In the genomic region with DNA sequence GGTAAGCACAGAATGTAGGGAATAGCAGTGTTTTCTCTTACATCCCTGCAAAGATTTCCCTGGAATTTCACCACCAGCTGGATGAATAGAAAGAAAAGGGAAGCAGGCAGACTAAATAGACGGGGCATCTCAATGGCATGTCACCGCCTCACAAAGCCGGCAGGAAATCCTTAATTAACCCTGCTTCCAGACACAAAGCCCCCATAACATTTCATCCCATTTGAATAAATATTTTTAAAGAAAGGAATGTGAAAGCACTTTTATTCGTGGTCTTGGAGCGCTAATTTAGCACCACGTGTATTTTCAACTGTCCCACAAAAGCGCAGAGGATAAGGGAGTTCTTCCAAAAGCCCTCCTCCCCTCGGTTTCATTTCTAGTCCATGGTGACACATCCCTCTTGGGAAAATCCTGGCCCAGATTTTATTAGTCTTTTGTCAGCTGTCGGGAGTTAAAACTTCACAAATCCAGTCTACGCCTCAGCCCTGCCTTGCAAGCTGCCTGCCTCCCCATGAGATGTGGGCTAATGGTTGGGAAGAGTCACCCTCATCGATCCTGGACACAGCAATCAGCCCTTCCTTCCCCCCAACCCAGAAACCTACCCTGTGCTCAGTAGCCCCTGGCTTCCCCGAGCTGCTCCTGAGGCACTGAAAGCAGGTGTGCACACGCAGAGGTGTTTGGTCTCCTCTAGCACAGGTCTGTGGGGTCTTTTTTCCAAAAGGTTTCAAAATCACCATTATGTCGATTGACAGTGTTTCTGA, we compare ENCODE assay signal across 9 mouse cellular contexts. TPM values are rescaled to one million over a fixed set of nuclear protein-coding genes. Genes with fewer than 3 reads are reported as not detected.
DNase-seq lines count a peak whose midpoint lies in the region; ATAC-seq and TF ChIP-seq lines count a peak whose summit lies in the region.
"Had no signal": no experiment of that assay in that cellular context is flagged by ENCODE, and none has a peak within 500 bp of the region (broad histone marks: within the 10 kb centered on the region; RNA-seq: fewer than 3 reads in every experiment).

No protein-coding gene starts in this region.

- H3K9ac ChIP-seq in ES-E14 (ENCODE audit: insufficient read depth, low read depth, low read length, poor library complexity, severe bottlenecking): no peak overlapping the region
- H3K9ac ChIP-seq in forebrain, embryonic 16.5 days (replicated peaks; ENCODE audit: low read depth, low read length): peak overlapping the region; percentile 36; the same call in 1 of the 2 replicates
- no peak overlapping the region for H3K9ac ChIP-seq in limb, embryonic 12.5 days (replicated peaks)

- peak; percentile 68 for ATAC-seq in forebrain, embryonic 16.5 days
- no peak for ATAC-seq in limb, embryonic 12.5 days (ENCODE audit: insufficient number of reproducible peaks, insufficient read depth, low FRiP score, low TSS enrichment, low read depth)

- WGBS in forebrain, embryonic 16.5 days: 5% methylated on average over 14 of the region's 14 CpGs
- WGBS in limb, embryonic 12.5 days: 31% methylated on average over 14 of the region's 14 CpGs
- 33% methylated on average over 14 of the region's 14 CpGs for WGBS in cerebellum, adult 2 months

- no peak overlapping the region for H3K27ac ChIP-seq in ES-E14 (ENCODE audit: insufficient read depth, low read depth, low read length, poor library complexity, severe bottlenecking)
- peak overlapping the region; percentile 58 for H3K27ac ChIP-seq in forebrain, embryonic 16.5 days (ENCODE audit: low read length)
- peak overlapping the region; percentile 68 for H3K27ac ChIP-seq in limb, embryonic 12.5 days
- H3K27ac ChIP-seq in cerebellum, adult 2 months (ENCODE audit: insufficient read depth, low read length): no peak overlapping the region

- peak overlapping the region; percentile 28 for H3K4me2 ChIP-seq in forebrain, embryonic 16.5 days (ENCODE audit: low read length)
- no peak overlapping the region for H3K4me2 ChIP-seq in limb, embryonic 12.5 days

- in situ Hi-C loops in ES-E14 (cut with MboI; ENCODE audit: low sequenced_read_pairs in 2 of 2, unreplicated experiment in 2 of 2): no loop called here

- peaks cover 28% of the 10 kb centered on the region for H3K27me3 ChIP-seq in forebrain, embryonic 16.5 days (replicated peaks; ENCODE audit: control insufficient read depth, insufficient read depth, low read length)
- H3K27me3 ChIP-seq in limb, embryonic 12.5 days: peaks cover 7% of the 10 kb centered on the region
- H3K27me3 ChIP-seq in cerebellum, adult 2 months (ENCODE audit: control insufficient read depth, insufficient read depth, low read length): no peaks in the 10 kb centered on the region; the same call in 1 of the 2 replicates

- no peak for TF ChIP-seq CTCF in cerebellum, adult 2 months (IDR thresholded peaks at IDR 0.05; ENCODE audit: borderline replicate concordance, insufficient read depth, low read depth, low read length)

- no peaks in the 10 kb centered on the region for H3K36me3 ChIP-seq in ES-E14 (ENCODE audit: control insufficient read depth, insufficient read depth, low read length, poor library complexity, severe bottlenecking)
- H3K36me3 ChIP-seq in forebrain, embryonic 16.5 days (ENCODE audit: control insufficient read depth, insufficient read depth): no peaks in the 10 kb centered on the region
- no peaks in the 10 kb centered on the region for H3K36me3 ChIP-seq in limb, embryonic 12.5 days

- H3K9me3 ChIP-seq in ES-E14 (ENCODE audit: control insufficient read depth, insufficient read depth, low read depth, low read length): no peaks in the 10 kb centered on the region
- H3K9me3 ChIP-seq in forebrain, embryonic 16.5 days (ENCODE audit: control insufficient read depth, low read length): no peaks in the 10 kb centered on the region
- H3K9me3 ChIP-seq in limb, embryonic 12.5 days: no peaks in the 10 kb centered on the region

- TF ChIP-seq POLR2A in cerebellum, adult 2 months (IDR thresholded peaks at IDR 0.05; ENCODE audit: borderline replicate concordance, insufficient read depth, low read length): no peak

- H3K4me3 ChIP-seq in ES-E14 (ENCODE audit: insufficient read depth in 1 of 2, low read depth in 1 of 2, low read length in 2 of 2, poor library complexity in 1 of 2, severe bottlenecking in 1 of 2): no peak overlapping the region
- H3K4me3 ChIP-seq in forebrain, embryonic 16.5 days (replicated peaks; ENCODE audit: low read length): no peak overlapping the region
- H3K4me3 ChIP-seq in limb, embryonic 12.5 days (replicated peaks): no peak overlapping the region
- no peak overlapping the region for H3K4me3 ChIP-seq in cerebellum, adult 2 months (replicated peaks; ENCODE audit: insufficient read depth, low read depth, low read length)

- no peaks in the 10 kb centered on the region for H3K4me1 ChIP-seq in ES-E14 (ENCODE audit: control insufficient read depth in 2 of 2, insufficient read depth in 2 of 2, low read length in 2 of 2, poor library complexity in 1 of 2)
- H3K4me1 ChIP-seq in forebrain, embryonic 16.5 days (replicated peaks; ENCODE audit: control insufficient read depth, insufficient read depth, low read length): peaks cover 23% of the 10 kb centered on the region
- peaks cover 23% of the 10 kb centered on the region for H3K4me1 ChIP-seq in limb, embryonic 12.5 days (replicated peaks)
- no peaks in the 10 kb centered on the region for H3K4me1 ChIP-seq in cerebellum, adult 2 months (ENCODE audit: control insufficient read depth, insufficient read depth, low read length)

- DNase-seq in 3T3-L1 (ENCODE audit: low read depth, low spot score) (peak; percentile 9), ES-E14 (ENCODE audit: low read depth, low spot score) (peak; percentile 19)
- DNase-seq in natural killer cell, adult 2 months (ENCODE audit: low spot score in 2 of 2): no peak
- DNase-seq in cerebellum, adult 2 months: no peak
- DNase-seq in thymus, postnatal 10 days (ENCODE audit: low spot score in 2 of 2): no peak
- no peak for DNase-seq in right cerebral cortex, postnatal 25 days
- DNase-seq: adrenal gland, postnatal 10 days had no signal

TF ChIP-seq in ES-E14, 5 proteins besides CTCF, POLR2A, EP300 and RAD21:
- TF ChIP-seq CHD2 (IDR thresholded peaks at IDR 0.05; ENCODE audit: low read depth, low read length) (no peak), MAFK (IDR thresholded peaks at IDR 0.05; ENCODE audit: insufficient read depth, low read depth, low read length) (no peak), ZC3H11A (IDR thresholded peaks at IDR 0.05; ENCODE audit: borderline replicate concordance, low read depth, low read length) (no peak), ZNF384 (IDR thresholded peaks at IDR 0.05; ENCODE audit: low read depth, low read length) (no peak), HCFC1 (IDR thresholded peaks at IDR 0.05; ENCODE audit: borderline replicate concordance, insufficient read depth, low read length) (no peak)

RNA-seq across cellular contexts. Expression of gene Cd247, which starts 26.2 kb away (rescaled TPM):
- 6.1 and 9.5 TPM in 2 replicates for total RNA-seq in ES-E14 (2012; rRNA removed)
- 2.1 and 2.2 TPM in 2 replicates for polyA plus RNA-seq in forebrain, embryonic 16.5 days (2015; fragmentation: Nextera tagmentation; extraction: Ambion mirVana)
- 1.4 and 1.6 TPM in 2 replicates for polyA plus RNA-seq in limb, embryonic 12.5 days (2016; fragmentation: Nextera tagmentation; extraction: Ambion mirVana)
- polyA plus RNA-seq in cerebellum, adult 2 months (2012; rRNA removed): 0.24 and 0.29 TPM in 2 replicates

RNA-seq across cellular contexts. Expression of gene Creg1, which starts 51.2 kb away (rescaled TPM):
- total RNA-seq in ES-E14 (2012; rRNA removed): 15.7 and 20.0 TPM in 2 replicates
- polyA plus RNA-seq in forebrain, embryonic 16.5 days (2015; fragmentation: Nextera tagmentation; extraction: Ambion mirVana): 16.6 and 22.5 TPM in 2 replicates
- 35.3 and 40.5 TPM in 2 replicates for polyA plus RNA-seq in limb, embryonic 12.5 days (2016; fragmentation: Nextera tagmentation; extraction: Ambion mirVana)
- 51.0 and 57.3 TPM in 2 replicates for polyA plus RNA-seq in cerebellum, adult 2 months (2012; rRNA removed)

Comparison
In these comparisons a context has a peak if more than half of its experiments do, and no peak if none do; other contexts are left out.
1. DNase-seq: peak in 3T3-L1 (single experiment) and ES-E14 (single experiment); none in natural killer cell, adult 2 months (0 of 2), cerebellum, adult 2 months (0 of 2), thymus, postnatal 10 days (0 of 2) and right cerebral cortex, postnatal 25 days (single experiment).
2. H3K27ac ChIP-seq: peak in forebrain, embryonic 16.5 days (single experiment) and limb, embryonic 12.5 days (single experiment); none in ES-E14 (single experiment) and cerebellum, adult 2 months (single experiment).